Mouse (Mus musculus) limb, embryonic 11.5 days (tissue): ENCODE data around the gene Abl2. TPM values are rescaled to one million over a fixed set of nuclear protein-coding genes. Genes with fewer than 3 reads are reported as not detected.

Experiments used
- ATAC-seq: fragments of 200-750 bp; cut with Nextera tagmentation; 2 replicates; pipeline ENCODE4 v1.8.0; 2017; ENCODE audit warnings: low read depth; ENCODE audit not compliant: insufficient number of reproducible peaks, low FRiP score, low TSS enrichment
- DNase-seq: peaks from one replicate; pipeline ENCODE4 v3.0.0-alpha.2; 2015; ENCODE audit warnings: low spot score
- H3K27ac ChIP-seq: fragments of 300-500 bp; sonication (generic); replicated peaks from 2 replicates; pipeline ENCODE4 v1.5.1; 2014; ENCODE audit warnings: low read depth, mild to moderate bottlenecking, low read length
- H3K27me3 ChIP-seq: fragments of 300-500 bp; sonication (generic); 2 replicates; pipeline ENCODE4 v1.6.1; 2014; ENCODE audit warnings: mild to moderate bottlenecking, low read length, mixed read lengths; ENCODE audit not compliant: control insufficient read depth, insufficient read depth
- H3K36me3 ChIP-seq: fragments of 300-500 bp; sonication (generic); 2 replicates; pipeline ENCODE4 v1.6.1; 2014; ENCODE audit warnings: mild to moderate bottlenecking, low read length, moderate library complexity, mixed read lengths; ENCODE audit not compliant: control insufficient read depth, insufficient read depth
- H3K4me1 ChIP-seq: fragments of 300-500 bp; sonication (generic); 2 replicates; pipeline ENCODE4 v1.6.1; 2014; ENCODE audit warnings: low read length, mixed read lengths; ENCODE audit not compliant: control insufficient read depth, insufficient read depth
- H3K4me2 ChIP-seq: fragments of 300-500 bp; sonication (generic); 2 replicates; pipeline ENCODE4 v1.6.1; 2014; ENCODE audit warnings: low read depth, mild to moderate bottlenecking, moderate library complexity; ENCODE audit not compliant: severe bottlenecking
- H3K4me3 ChIP-seq: fragments of 300-500 bp; sonication (generic); 2 replicates; pipeline ENCODE4 v1.5.1; 2014; ENCODE audit warnings: low read depth, low read length
- H3K9ac ChIP-seq: fragments of 300-500 bp; sonication (generic); 2 replicates; pipeline ENCODE4 v1.6.1; 2014; ENCODE audit warnings: mild to moderate bottlenecking, low read length
- H3K9me3 ChIP-seq: fragments of 300-500 bp; sonication (generic); 2 replicates; pipeline ENCODE4 v1.6.1; 2016; ENCODE audit warnings: low read length; ENCODE audit not compliant: control insufficient read depth
- WGBS: fragments of 180-500 bp; shearing (Covaris S2); extraction: QIAGEN DNeasy Blood & Tissue Kit; methylation state at CpG from one replicate; pipeline ENCODE4 v1.1.7; 2014; 5-methylcytosine and 5-hydroxymethylcytosine counted together
- polyA plus RNA-seq: library from polyadenylated mRNA; unstranded; fragments of >200 nt; fragmentation: Nextera tagmentation; extraction: Ambion mirVana; gene quantifications from 2 replicates; pipeline ENCODE4 v1.2.1, GENCODE M21; 2014

The Abl2 gene
- polyA plus RNA-seq, 1 experiment from 2014 or later = 5.9 TPM

- no peaks in the 10 kb centered on the region for H3K4me1 ChIP-seq
- no peak overlapping the region for H3K27ac ChIP-seq
- no peak overlapping the region for H3K4me3 ChIP-seq
- H3K9me3 ChIP-seq = no peaks in the 10 kb centered on the region
- H3K27me3 ChIP-seq = no peaks in the 10 kb centered on the region
- H3K9ac ChIP-seq = no peak overlapping the region
- peaks cover 13% of the 10 kb centered on the region; the same call in 1 of the 2 replicates for H3K36me3 ChIP-seq
- no peak for ATAC-seq
- no peak for DNase-seq
- no peak overlapping the region for H3K4me2 ChIP-seq
These were observed 72.4 kb downstream of the Abl2 start for GRCm38 (mm10) chr1:156630965-156631364.

- 82% methylated on average over 10 of the region's 10 CpGs for WGBS
- Histone ChIP-seq H3K4me3 (no peak overlapping the region), H3K9me3 (no peaks in the 10 kb centered on the region), H3K27ac (no peak overlapping the region), H3K36me3 (peaks cover 13% of the 10 kb centered on the region; the same call in 1 of the 2 replicates), H3K27me3 (no peaks in the 10 kb centered on the region), H3K4me2 (no peak overlapping the region), H3K9ac (no peak overlapping the region), H3K4me1 (no peaks in the 10 kb centered on the region)
- ATAC-seq = no peak
- no peak for DNase-seq
These were observed 74.5 kb downstream of the Abl2 start for GRCm38 (mm10) chr1:156633095-156633494.

GRCm38 (mm10) chr1:156635148-156635547 lies 76.6 kb downstream of the Abl2 start:
- Histone ChIP-seq H3K27me3 (no peaks in the 10 kb centered on the region), H3K4me1 (no peaks in the 10 kb centered on the region), H3K4me3 (no peak overlapping the region), H3K27ac (no peak overlapping the region), H3K36me3 (peaks cover 7% of the 10 kb centered on the region; the same call in 1 of the 2 replicates), H3K9ac (no peak overlapping the region), H3K9me3 (no peaks in the 10 kb centered on the region), H3K4me2 (no peak overlapping the region)
- 90% methylated on average over 2 of the region's 2 CpGs for WGBS
- no peak for DNase-seq
- ATAC-seq = no peak

GRCm38 (mm10) chr1:156639455-156639854 lies 80.9 kb downstream of the Abl2 start:
- 89% methylated on average over 5 of the region's 5 CpGs for WGBS

DNA sequence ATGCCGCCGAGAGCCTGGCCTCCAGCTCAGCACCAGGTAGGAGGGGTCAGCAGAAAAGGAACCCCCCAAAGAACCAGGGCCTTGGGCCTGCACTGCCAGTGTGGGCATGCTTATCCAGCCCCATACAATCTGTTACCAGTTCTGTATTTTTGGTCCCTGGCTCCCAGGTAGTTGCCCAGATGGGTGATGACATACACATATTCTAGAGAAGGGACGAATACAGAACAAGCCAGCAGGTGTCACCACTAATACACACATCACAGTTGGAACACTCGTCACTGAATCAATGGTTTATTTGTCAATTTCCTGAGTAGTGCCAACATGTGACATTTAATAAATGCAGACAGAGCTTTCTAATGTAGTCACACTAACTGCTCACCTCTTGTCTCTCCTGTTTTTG lies 82.0 kb downstream of the Abl2 start:
- peaks cover 7% of the 10 kb centered on the region; the same call in 1 of the 2 replicates for H3K4me1 ChIP-seq
- H3K9me3 ChIP-seq = no peaks in the 10 kb centered on the region
- DNase-seq (no peak), ATAC-seq (no peak)
- no peak overlapping the region for H3K4me3 ChIP-seq
- no peak overlapping the region for H3K27ac ChIP-seq
- WGBS = 79% methylated on average over 4 of the region's 4 CpGs
- no peaks in the 10 kb centered on the region for H3K27me3 ChIP-seq
- H3K9ac ChIP-seq = no peak overlapping the region
- peaks cover 10% of the 10 kb centered on the region; the same call in 1 of the 2 replicates for H3K36me3 ChIP-seq
- no peak overlapping the region for H3K4me2 ChIP-seq

More at GRCm38 (mm10) chr1:156639455-156639854, 80.9 kb downstream of the Abl2 start:
- Histone ChIP-seq H3K9ac (no peak overlapping the region), H3K9me3 (no peaks in the 10 kb centered on the region), H3K27ac (no peak overlapping the region), H3K27me3 (no peaks in the 10 kb centered on the region), H3K4me3 (no peak overlapping the region), H3K4me1 (peaks cover 5% of the 10 kb centered on the region; the same call in 1 of the 2 replicates), H3K36me3 (peaks cover 13% of the 10 kb centered on the region; the same call in 1 of the 2 replicates), H3K4me2 (no peak overlapping the region)
- DNase-seq = no peak
- no peak for ATAC-seq

DNA sequence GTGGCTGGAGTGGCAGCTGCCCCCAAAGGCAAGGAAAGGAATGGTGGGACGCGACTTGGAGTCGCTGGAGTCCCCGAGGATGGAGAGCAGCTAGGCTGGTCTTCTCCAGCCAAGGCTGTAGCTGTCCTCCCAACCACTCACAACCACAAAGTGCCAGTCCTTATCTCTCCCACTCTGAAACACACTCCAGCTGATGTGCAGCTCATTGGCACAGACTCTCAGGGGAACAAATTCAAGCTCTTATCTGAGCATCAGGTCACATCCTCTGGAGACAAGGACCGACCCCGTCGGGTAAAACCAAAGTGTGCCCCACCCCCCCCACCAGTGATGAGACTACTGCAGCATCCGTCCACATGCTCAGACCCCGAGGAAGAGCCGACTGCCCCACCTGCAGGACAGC lies 83.2 kb downstream of the Abl2 start:
- no peaks in the 10 kb centered on the region for H3K9me3 ChIP-seq
- H3K4me2 ChIP-seq = no peak overlapping the region
- ATAC-seq = no peak
- H3K27me3 ChIP-seq = no peaks in the 10 kb centered on the region
- peaks cover 10% of the 10 kb centered on the region; the same call in 1 of the 2 replicates for H3K36me3 ChIP-seq
- H3K4me1 ChIP-seq = peaks cover 7% of the 10 kb centered on the region; the same call in 1 of the 2 replicates
- no peak overlapping the region for H3K27ac ChIP-seq
- no peak overlapping the region for H3K9ac ChIP-seq
- no peak for DNase-seq
- 95% methylated on average over 10 of the region's 10 CpGs for WGBS
- H3K4me3 ChIP-seq = no peak overlapping the region

- DNase-seq (no peak), ATAC-seq (no peak)
- Histone ChIP-seq H3K4me1 (peaks cover 7% of the 10 kb centered on the region; the same call in 1 of the 2 replicates), H3K27me3 (no peaks in the 10 kb centered on the region), H3K9ac (no peak overlapping the region), H3K36me3 (peaks cover 10% of the 10 kb centered on the region; the same call in 1 of the 2 replicates), H3K4me2 (no peak overlapping the region), H3K9me3 (no peaks in the 10 kb centered on the region), H3K27ac (no peak overlapping the region), H3K4me3 (no peak overlapping the region)
- WGBS = 66% methylated on average over 12 of the region's 12 CpGs
These were observed 84.2 kb downstream of the Abl2 start for GRCm38 (mm10) chr1:156642813-156643212.

DNA sequence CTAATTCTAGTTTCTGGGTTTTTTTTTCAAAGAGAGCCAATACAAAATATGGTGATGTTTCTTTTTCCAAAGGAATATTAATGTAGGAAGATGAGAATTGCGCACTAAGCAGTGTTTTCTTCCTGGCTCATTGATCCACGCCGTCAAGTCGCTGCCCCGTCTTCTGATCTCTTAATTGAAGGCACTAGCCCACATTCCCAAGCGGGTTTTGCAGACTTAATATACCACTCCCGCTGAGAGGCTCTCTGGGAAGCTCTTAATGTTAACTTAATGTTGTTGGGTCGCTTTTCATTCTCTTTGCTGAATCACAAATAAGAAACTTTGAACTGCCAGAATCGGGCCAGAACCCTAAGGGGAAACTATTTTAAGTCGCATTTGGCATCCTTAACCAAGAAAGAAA lies 85.5 kb downstream of the Abl2 start:
- no peak overlapping the region for H3K9ac ChIP-seq
- no peak overlapping the region for H3K27ac ChIP-seq
- DNase-seq (no peak), ATAC-seq (no peak)
- peaks cover 7% of the 10 kb centered on the region; the same call in 1 of the 2 replicates for H3K4me1 ChIP-seq
- H3K36me3 ChIP-seq = peaks cover 10% of the 10 kb centered on the region; the same call in 1 of the 2 replicates
- no peaks in the 10 kb centered on the region for H3K27me3 ChIP-seq
- no peak overlapping the region for H3K4me3 ChIP-seq
- H3K9me3 ChIP-seq = no peaks in the 10 kb centered on the region
- WGBS = 49% methylated on average over 10 of the region's 10 CpGs
- no peak overlapping the region for H3K4me2 ChIP-seq
